ENCODE assay signal across 15 mouse cellular contexts in genomic region chr1:151983991-151984390, GRCm38 (mm10).
DNase-seq lines count a peak whose midpoint lies in the region; ATAC-seq and TF ChIP-seq lines count a peak whose summit lies in the region.
"Had no signal": no experiment of that assay in that cellular context is flagged by ENCODE, and none has a peak within 500 bp of the region (broad histone marks: within the 10 kb centered on the region; RNA-seq: fewer than 3 reads in every experiment).

No protein-coding gene starts in this region.

- H3K4me3 ChIP-seq in forebrain, embryonic 11.5 days (ENCODE audit: low read depth, low read length) = no peak overlapping the region
- no peak overlapping the region for H3K4me3 ChIP-seq in forebrain, embryonic 15.5 days
- H3K4me3 ChIP-seq in midbrain, postnatal 0 days (ENCODE audit: low read depth, low read length) = no peak overlapping the region
- H3K4me3 ChIP-seq: left cerebral cortex, adult 2 months had no signal

- TF ChIP-seq CTCF in midbrain, postnatal 0 days (IDR thresholded peaks at IDR 0.05) = no peak

- no peaks in the 10 kb centered on the region for H3K36me3 ChIP-seq in forebrain, embryonic 11.5 days (ENCODE audit: control insufficient read depth, insufficient read depth, low read length)
- no peaks in the 10 kb centered on the region for H3K36me3 ChIP-seq in forebrain, embryonic 15.5 days
- H3K36me3 ChIP-seq in midbrain, postnatal 0 days (ENCODE audit: insufficient read depth, low read length) = no peaks in the 10 kb centered on the region

- no peak overlapping the region for H3K4me2 ChIP-seq in forebrain, embryonic 11.5 days (ENCODE audit: low read depth, low read length, severe bottlenecking)
- H3K4me2 ChIP-seq in forebrain, embryonic 15.5 days (replicated peaks) = no peak overlapping the region
- no peak overlapping the region for H3K4me2 ChIP-seq in midbrain, postnatal 0 days (ENCODE audit: low read depth, low read length, poor library complexity, severe bottlenecking)

- WGBS in forebrain, embryonic 11.5 days = 29% methylated on average over 4 of the region's 4 CpGs
- 4% methylated on average over 4 of the region's 4 CpGs for WGBS in forebrain, embryonic 15.5 days
- 10% methylated on average over 4 of the region's 4 CpGs for WGBS in midbrain, postnatal 0 days

- DNase-seq in forebrain, embryonic 11.5 days (ENCODE audit: low spot score) = no peak
- DNase-seq in midbrain, postnatal 0 days (ENCODE audit: low spot score) = no peak
- DNase-seq in retina, postnatal 1 day = no peak
- no peak for DNase-seq in right cerebral cortex, postnatal 36 days (ENCODE audit: low spot score in 2 of 2)
- no peak for DNase-seq in thymus, adult 18-20 months
- DNase-seq: adrenal gland, postnatal 10 days; cerebellum, adult 9-11 months; embryo, embryonic 11 days; kidney, adult 9 months; lung, postnatal 10 days had no signal

- H3K9ac ChIP-seq in forebrain, embryonic 11.5 days (ENCODE audit: low read length) = no peak overlapping the region
- H3K9ac ChIP-seq in forebrain, embryonic 15.5 days (replicated peaks) = no peak overlapping the region
- H3K9ac ChIP-seq in midbrain, postnatal 0 days (replicated peaks; ENCODE audit: low read length, poor library complexity, severe bottlenecking) = no peak overlapping the region
- H3K9ac ChIP-seq: liver, embryonic 14.5 days had no signal

- H3K9me3 ChIP-seq in forebrain, embryonic 11.5 days (ENCODE audit: control insufficient read depth, low read length) = no peaks in the 10 kb centered on the region
- no peaks in the 10 kb centered on the region for H3K9me3 ChIP-seq in forebrain, embryonic 15.5 days
- H3K9me3 ChIP-seq in midbrain, postnatal 0 days (ENCODE audit: low read length) = no peaks in the 10 kb centered on the region

- no peaks in the 10 kb centered on the region; the same call in 1 of the 2 replicates for H3K4me1 ChIP-seq in forebrain, embryonic 11.5 days (replicated peaks; ENCODE audit: control insufficient read depth, insufficient read depth, low read length)
- H3K4me1 ChIP-seq in forebrain, embryonic 15.5 days = peaks cover 41% of the 10 kb centered on the region
- H3K4me1 ChIP-seq in midbrain, postnatal 0 days (ENCODE audit: insufficient read depth, low read length) = peaks cover 4% of the 10 kb centered on the region; the same call in 1 of the 2 replicates

- 0 out of 2 replicates have a peak, but pooled peaks have one; percentile 51 for ATAC-seq in forebrain, embryonic 11.5 days (replicated peaks; ENCODE audit: low FRiP score)
- ATAC-seq in forebrain, embryonic 15.5 days (replicated peaks) = peak; percentile 28; the same call in 1 of the 2 replicates
- 0 out of 2 replicates have a peak, but pooled peaks have one; percentile 20 for ATAC-seq in megakaryocyte progenitor cell, adult 5-6 weeks (replicated peaks; ENCODE audit: poor library complexity)
- ATAC-seq in midbrain, postnatal 0 days (ENCODE audit: low FRiP score) = no peak
- ATAC-seq: CD4-positive, CD25-positive, alpha-beta regulatory T cell, adult 4 months had no signal

- H3K27ac ChIP-seq in forebrain, embryonic 11.5 days (ENCODE audit: low read depth, low read length) = no peak overlapping the region
- H3K27ac ChIP-seq in forebrain, embryonic 15.5 days (replicated peaks) = peak overlapping the region; percentile 65
- H3K27ac ChIP-seq in midbrain, postnatal 0 days (ENCODE audit: low read depth, low read length) = peak overlapping the region; percentile 19
- H3K27ac ChIP-seq: left cerebral cortex, adult 2 months; liver, embryonic 14.5 days had no signal

- no peaks in the 10 kb centered on the region for H3K27me3 ChIP-seq in forebrain, embryonic 11.5 days (ENCODE audit: control insufficient read depth, insufficient read depth, low read length)
- no peaks in the 10 kb centered on the region for H3K27me3 ChIP-seq in forebrain, embryonic 15.5 days
- H3K27me3 ChIP-seq in midbrain, postnatal 0 days (ENCODE audit: insufficient read depth, low read length) = no peaks in the 10 kb centered on the region
